Mouse (Mus musculus) thymus, postnatal 0 days (tissue): ENCODE measurements at regions not wholly inside any gene's neighbourhood (a gene's known extent, or its start where the extent isn't known, plus 50 kb on each side); places are given as distances from the start of the nearest gene placed in this dataset.
A peak's percentile ranks its signal among the peaks of the same experiment; 100 is the strongest.

Experiments
- DNase-seq: peaks from one replicate; pipeline ENCODE4 v3.0.0-alpha.2; 2015; ENCODE audit warnings: low spot score

DNA sequence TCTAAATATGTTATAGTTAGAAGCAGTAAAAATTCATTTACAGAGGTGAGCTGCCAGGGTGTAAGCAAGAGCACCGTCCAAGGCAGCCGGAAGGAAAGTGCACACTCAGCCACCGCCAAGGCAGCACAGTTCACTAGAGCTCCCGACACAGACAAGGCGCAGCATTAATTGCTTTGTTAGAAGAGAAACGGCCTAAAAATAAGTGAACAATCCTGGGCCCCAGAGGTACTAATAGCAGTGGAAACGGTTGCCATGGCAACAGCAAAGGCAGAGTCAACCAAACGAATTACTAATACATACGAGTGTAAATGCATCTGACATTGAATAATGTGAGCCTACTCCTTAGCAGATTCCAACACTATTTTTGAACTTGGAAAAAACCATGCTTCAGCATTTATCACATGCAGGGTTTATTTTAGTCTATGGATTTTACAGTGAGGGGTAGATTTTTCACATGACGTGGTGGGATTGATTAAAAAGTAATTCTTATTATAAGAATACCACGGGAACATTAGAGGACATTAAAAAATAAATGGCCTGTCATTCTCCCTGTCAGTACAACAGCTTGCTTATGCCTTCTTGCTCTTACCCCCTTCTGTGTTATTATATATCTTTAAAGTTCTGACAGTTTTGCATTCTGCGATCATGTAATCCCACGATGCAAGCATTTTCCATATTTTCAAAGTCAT is 62.5 kb downstream of the Cavin4 start:
- no peak for DNase-seq

DNA sequence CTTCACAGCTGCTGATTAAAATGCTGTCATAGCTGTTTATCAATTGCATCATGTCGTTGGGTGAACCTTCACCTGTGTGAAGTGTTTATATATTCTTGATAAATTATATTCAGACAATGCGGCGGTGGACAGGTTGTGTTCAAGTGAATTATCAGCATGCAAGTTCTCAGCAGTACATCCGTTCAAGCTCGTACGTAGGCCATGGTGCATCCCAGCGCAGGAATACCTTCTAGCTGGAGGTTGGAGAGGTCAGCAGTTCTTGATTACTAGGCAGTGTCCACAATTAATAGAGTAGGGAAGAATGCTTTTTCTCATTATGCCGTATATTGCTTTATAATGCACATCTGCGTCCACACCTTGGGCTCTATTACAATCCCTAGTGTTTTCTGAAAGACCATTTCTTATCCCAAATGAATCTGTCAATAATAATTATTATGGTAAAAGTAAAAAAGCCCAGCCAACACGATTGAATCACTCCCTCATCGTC is 63.1 kb downstream of the Cavin4 start:
- no peak for DNase-seq

DNA sequence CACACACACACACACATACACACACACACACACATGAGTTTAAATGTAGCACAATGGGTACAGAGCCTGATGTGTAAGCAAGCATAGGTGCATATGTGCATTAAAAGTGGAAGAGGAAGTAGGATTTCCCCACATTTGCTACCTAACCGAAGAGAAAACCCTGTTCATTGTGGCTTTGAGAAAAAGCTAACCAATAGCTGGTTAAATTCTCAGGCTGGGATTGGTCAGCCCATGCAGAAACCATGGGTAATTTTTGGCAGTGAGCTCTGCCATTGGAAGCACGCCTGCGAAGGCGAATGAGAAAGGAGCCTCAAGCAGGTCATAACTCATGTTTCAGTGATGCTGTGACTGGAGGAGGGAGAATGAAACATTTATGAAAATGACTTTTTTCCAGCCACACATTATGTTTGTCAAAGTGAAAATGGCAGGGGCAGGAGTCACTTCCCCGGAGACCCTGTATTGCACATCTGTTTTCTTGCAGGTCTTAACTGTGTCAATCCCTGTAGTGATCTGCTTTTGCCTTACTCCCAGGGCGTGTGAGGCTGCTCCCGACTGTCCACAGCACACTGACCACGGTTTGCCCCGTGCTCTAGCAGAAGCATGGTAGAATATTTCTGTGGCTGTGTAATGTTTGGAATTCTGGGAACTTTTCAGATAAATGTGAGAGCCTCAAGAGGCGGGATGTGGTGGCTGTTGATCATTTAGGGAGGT is 71.7 kb downstream of the Cavin4 start:
- DNase-seq: no peak

DNA sequence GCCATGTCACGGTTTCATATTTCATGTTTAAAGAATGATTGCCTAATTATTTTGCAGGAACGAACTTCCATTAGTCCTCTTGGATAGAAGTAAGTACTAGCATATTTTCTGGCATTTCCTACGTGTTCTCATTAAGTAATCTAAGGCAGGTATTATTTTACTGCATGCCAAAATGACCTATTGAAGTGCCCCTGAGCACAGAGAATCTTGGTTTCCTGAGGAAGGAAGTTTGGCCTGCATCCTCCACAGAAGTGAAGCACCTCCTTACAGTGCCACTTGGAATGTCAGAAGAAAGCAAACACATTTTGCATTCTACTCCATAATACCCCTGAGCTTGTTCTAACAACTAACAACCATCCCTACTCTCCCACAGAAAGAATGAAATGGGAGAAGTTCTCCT is 82.9 kb downstream of the Cavin4 start:
- no peak for DNase-seq

DNA sequence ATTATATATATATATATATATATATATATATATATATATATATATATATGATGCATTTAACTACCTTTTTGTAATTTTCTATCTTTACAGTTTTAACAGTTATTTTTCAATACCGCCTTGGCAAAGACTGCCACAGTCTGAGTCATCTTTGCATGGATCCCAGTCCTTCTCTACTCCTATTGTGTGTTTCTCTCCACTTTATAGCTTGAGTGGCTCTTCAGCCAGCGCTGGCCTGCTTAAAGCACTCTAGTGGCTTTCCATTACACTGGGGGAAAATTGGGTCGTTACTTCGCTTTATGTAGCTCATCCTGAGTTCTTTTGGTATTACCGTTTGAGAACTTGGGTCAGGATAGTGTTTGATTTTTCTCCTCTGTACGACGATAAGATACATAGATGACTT is 86.3 kb downstream of the Cavin4 start:
- no peak for DNase-seq

DNA sequence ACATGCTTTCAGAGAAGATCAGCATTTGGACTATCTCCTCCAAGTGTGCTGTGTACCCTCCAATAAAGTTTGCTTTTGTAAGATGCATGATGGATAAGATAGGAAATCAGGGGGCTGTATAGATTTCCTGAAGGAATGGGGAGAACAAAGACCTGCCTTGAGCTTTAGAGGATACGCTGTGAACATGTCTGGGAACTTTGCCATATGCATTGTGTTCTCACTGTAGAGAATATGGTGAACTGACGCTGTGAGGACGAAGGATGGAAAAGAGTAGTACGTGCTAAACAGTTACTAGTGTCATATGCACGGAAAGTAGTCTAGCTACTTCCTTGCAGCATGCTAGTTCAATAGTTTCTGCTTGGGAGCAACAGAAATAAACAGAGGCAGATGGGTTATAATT is 86.8 kb downstream of the Cavin4 start:
- DNase-seq: no peak

DNA sequence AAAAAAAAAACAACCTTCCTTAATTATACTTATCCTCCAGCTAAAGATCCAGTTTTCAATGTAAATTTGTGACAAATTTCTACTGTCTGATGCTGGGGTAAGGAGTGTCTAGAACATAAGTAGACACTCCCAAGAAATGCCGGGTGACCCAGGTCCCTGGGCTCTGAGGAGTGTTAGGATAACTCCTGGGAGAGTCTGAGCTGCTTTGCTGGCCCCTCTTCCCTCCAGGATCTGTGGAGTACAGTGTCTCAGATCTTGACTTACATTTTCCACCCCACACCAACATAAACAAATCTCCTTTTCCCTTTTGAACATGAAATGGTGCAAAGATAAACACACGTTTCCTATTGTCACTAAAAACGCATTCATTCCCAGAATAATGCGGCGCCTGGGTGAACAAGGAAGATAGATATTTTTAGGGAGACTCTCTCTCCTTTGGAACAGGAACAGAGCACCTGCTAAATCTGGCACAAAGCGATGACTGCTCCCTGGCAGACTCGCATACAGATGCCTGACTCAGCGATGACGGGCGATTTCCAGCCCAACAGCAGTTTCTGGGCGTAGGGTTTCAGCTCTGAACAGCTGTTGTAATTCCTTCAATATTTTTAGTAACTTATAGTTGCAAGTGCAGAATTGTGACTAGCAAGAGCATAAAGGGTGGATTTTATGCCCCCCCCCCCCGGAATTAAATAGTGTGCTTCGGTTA is 91.3 kb downstream of the Cavin4 start:
- no peak for DNase-seq

DNA sequence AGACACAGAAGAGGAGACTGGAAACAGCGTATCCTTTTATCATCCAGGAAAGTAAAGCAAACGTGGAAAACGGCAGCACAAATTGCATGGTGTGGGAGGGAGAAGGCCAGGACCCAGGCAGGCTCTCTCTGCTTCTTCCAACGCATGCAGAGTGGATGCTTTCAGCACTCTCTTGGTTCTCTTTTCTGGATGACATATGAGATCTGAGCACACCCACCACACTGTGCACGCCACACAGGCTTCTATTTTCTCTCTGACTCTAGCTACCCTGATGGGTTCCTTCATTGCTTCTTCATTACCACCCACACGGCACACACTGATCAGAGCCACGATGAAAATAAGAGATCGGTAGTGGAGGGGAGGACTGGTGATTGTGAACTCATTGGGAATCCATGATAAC is 97.3 kb downstream of the Cavin4 start:
- DNase-seq: no peak

DNA sequence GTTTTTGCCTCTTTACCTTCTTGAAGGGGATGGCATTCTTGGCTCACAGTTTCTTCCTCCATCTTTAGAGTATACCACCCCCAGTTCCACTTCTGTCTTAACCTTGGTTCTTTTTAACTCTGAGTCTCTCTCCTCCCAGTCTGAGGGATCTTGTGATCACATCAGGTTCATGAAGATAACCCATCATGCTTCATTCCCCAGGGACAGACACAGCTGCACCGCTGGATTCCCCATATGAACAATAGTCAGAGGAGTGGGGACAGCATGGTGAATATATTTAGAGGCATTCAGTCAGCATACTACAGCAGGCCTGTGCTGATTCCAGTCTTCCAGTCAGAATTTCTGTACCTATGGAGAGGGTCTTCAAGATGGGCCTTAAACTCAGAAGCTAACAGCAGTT is 103.1 kb downstream of the Cavin4 start:
- no peak for DNase-seq

DNA sequence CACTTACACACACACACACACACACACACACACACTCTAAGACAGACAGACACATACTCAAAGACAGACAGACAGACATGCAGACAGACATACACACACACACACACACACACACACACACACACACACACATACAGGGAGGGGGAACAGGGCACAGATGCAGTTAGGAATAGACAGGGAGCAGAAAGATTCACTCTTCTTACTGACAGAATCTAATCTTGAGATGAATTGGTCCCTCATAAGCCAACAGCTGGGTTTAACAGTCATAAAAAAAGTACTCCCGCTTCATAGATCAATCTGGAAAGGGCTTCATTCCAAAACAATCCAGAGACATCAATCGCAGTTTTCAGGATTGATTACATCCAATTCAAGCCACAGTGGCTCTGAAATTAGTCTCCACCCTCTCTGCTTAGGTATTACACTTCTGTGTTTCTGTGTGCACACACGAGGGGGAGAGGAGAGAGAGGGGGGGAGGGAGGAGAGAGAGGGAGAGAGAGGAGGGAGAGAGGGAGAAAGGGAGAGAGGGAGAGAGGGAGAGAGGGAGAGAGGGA is 107.2 kb downstream of the Cavin4 start:
- no peak for DNase-seq

DNA sequence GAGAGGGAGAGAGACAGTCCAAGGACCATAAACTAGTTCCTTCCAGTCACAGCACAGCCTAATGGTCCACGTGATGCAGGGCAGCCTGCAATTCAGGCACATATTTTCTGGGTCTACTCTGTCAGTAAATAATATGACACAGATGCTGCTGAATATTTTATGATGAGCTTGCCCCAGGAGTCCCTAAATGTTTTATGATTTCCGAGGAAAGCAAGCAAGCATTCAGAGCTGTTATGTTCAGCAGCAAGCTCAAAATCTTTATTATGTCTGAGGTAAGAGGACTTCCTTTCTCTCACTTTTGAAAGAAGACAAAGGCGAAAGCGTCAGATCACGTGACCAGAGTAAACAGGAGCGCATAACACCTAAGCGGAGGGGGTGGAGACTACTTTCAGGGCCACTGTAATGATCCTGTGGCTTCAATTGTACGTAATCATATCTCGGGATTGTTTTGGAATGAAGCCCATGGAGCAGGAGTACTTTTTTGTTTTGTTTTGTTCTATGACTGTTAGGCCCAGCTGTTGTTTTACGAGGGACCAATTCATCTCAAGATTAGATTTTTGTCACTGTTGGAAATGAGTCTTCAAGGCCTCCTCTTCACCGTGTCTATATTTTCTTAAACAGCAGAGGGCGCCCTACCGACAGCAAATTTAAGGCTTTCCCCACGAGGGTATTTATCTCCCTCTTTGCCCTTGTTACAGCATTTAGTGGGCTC is 107.8 kb downstream of the Cavin4 start:
- peak; percentile 34 for DNase-seq

DNA sequence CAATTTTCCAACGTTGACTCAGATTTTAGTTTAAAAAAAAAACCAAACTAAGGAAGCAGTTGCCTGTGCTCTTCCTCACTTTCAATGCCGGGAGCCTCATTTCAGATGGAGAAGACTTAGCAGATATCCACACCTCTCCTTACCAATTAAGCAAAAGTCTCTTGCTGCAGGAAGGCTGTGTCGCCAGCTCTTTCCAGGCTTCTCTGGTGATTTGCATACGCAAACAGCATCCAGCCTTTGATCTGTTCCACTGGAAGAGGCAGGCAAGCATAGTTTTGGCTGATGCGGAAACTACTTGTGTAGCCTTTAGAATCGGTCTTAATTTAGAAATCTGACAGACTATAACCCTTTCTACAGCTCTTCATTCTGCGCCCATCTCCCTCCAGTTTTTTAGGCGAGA is 108.5 kb downstream of the Cavin4 start:
- no peak for DNase-seq

DNA sequence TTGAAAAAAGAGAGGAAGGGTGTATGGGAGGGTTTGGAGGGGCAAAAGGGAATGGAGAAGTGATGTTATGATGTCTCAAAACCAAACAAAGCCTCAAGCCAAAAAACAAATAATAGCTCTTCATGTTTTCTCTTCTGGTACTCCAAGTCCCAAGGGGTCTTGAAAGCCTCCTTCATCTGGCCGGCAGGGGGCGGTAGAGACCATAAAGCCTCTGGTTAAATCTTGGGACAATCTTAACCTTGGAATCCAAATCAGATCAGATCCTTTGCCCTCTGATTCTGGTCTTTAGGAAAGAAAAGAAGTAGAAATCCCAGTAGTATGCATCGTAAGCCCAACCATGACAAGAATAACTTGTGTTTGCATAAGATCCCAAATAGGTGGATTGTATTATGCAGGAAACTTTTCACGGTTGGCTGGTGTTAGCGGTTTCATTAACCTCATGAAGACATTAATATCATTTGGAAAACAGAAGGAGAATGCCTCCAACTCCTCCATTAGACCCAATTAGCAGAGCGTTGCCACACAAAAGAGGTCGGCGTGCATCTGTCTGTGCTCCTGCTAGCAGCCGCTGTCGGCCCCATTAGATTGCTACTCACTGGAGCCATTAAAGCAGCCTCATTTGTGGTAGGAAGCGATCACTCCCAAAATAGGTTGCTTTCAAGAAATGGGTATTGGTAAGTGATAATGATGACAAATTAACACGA is 116.0 kb downstream of the Cavin4 start:
- peak; percentile 43 for DNase-seq

DNA sequence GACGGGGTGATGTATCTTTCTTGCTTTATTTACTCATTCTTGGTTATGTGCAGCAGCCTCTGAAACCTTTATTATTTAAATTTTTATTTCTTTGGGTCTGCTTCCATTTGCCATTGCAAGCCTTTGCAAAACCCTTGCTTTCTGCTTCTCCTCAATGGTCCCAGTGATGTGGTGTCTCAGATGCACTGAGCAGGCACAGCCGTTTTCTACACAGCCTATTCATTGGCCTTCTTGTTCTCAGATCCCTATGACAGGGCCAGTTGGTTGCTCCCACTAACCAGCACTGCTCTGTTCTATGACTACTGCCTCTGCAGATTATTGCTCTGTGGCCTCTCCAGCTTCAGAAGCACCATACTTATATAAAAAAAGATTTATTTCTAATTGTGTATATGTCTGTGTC is 116.6 kb downstream of the Cavin4 start:
- no peak for DNase-seq

DNA sequence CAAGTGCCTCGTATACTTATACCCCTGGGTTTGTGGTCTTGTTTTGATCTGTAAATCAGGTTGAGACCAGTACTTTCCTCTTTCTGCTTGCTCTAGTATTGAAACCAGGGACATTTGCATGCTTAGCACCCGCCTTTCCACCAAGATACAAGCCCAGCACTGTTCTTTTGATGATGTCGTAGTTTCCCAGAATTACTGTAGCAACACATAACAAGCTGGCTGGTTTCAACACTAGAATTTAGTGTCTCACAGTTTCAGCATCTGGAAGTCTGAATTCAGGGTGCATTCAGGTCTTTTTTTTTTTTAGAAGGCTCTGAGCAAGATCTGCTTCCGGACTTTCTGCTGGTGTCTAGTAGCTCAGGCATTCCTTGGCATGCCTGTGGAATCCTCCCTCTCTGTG is 117.8 kb downstream of the Cavin4 start:
- no peak for DNase-seq

DNA sequence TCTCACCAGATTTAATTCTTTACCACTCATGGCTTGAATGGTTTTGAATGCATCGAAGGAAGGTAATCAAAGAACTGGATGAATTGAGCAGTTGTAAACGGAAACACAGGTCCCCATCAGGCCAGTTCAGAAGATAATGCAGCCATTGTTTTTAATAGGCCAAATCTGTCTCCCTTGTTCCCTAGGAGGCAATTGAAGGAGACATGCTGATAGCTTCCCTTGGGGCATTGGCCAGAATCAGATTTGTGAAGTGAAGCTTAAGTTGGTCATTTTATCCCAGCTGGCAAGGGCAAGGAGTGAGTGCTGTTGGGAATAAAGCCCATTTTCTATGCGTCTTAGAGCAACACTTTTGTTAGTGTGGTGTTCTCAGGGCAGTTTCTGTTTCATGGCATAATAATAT is 119.4 kb downstream of the Cavin4 start:
- DNase-seq: no peak

DNA sequence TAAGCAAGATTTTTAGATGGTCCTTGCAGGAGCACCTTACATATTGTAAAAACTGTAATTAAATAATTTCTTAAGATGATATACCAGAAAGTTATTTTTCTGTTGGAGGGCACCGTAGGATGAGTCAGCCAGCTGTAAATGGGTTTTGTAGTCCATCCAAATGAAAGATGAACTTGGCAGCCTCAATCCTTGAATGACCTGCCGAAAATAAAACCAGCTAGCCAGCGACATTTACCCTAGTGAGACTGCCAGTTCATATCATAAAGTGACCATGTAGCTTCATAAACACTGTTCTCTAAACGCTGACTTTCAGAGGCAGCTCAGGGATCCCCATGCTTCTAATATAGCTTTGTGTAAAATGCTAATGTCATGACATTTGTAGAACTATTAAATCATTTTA is 127.8 kb downstream of the Cavin4 start:
- DNase-seq: no peak

DNA sequence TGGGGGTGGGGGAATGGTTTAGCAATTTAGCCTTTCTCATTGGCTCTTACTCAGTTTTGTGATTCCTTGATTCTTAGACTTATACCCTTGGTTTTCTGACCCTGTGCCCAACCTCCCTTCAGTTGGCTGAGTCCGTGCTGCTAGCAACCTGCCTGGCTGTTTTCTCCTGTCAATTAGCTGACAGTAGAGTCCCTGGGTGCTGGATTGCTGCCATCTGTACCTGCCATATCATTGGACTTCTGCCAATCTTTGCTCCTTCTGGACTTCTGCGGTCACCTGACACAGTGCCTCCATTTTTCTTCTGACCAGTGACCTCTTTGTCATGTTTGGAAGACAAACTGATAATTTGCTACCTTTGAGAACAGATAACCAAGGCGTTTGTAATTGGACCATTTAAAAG is 140.5 kb downstream of the Cavin4 start:
- no peak for DNase-seq

DNA sequence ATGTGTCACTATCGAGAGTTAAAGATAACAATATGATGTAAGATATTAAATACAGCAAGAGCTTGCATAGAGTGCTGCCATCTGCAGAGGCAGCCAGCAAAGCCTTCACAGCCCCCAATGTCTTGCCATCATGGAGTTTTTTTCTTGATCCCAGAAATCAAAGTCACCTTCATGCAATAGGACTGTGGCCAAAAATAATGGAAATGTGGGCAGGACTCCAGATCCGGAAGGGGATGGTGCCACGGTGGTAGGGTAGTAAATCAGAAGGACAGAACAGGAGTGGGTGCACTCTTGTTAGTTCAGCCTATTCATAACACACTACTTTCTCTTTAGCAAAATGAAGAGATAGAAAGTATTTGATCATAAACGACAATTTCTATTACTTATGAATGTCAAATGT is 145.3 kb downstream of the Cavin4 start:
- no peak for DNase-seq

DNA sequence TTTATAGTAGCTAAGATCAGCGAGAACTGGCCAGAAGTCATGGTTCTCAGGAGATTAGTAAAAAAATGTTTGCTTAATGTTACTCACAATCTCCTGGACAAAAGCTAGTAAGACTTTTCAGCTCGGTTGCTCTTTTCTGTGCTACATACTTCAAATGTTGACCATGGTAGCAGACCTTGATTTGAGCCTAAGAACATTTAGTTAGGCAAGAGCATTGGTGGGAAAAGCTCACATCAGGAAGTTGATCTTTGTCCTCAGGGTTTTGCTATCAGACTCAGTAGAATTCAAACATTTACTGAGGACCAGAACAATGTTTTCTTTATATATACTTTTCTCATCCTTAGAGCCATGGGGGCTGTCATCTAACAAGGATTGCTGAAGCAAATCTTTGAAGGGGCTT is 170.4 kb downstream of the Cavin4 start:
- no peak for DNase-seq

DNA sequence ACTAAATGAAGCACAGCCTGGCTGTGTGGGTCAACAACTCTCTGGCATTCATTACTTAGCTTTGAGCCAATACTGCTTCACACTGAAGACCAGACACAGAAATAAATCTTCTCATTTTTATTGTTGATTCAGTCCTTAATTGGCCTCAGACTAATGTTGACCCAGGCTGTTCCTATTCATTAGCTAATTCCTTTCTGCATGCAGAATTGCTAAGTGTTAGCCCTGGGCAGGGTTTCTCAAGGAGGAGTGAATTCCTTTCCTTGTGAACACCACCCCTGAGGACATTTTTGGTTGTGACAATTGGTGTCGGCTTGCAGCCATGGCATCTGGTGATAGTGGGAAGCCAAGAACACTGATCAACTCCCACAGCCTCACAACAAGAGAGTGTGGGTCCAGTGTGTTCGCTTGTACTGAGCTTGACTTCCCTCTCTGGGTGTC is 179.5 kb downstream of the Cavin4 start:
- no peak for DNase-seq
